Mouse (Mus musculus): ENCODE measurements around the gene Txnrd3. TPM values are rescaled to one million over a fixed set of nuclear protein-coding genes. Genes with fewer than 3 reads are reported as not detected.

The Txnrd3 gene
- polyA plus RNA-seq, 1 experiment from 2014 or later: 6.6 TPM

DNA sequence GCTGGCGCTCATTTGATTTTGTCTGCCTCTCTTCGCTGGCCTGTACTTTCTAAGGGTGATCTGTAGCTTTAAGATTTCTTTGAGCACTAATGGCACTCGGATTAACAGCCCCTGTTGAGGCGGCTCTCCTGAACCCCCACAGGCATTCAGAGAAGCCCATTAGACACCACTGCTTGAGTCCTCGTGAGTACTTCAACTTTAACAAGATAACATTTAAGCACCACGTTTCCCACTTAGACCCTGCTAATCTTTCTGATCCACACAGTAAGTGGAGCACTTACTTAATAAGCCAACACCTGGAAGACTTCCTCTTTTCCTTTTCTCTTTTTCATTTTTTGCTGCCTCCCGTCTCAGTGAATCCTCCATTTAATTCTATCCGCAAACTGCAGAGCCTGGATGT lies 21.4 kb downstream of the Txnrd3 start:
- H3K9me3 ChIP-seq (ENCODE audit: control insufficient read depth, low read length): no peaks in the 10 kb centered on the region
- H3K36me3 ChIP-seq (ENCODE audit: control insufficient read depth, insufficient read depth, low read length): no peaks in the 10 kb centered on the region
- no peaks in the 10 kb centered on the region for H3K4me1 ChIP-seq (ENCODE audit: control insufficient read depth, insufficient read depth, low read length)
- H3K9ac ChIP-seq (ENCODE audit: low read depth, low read length): no peak overlapping the region
- no peak overlapping the region for H3K4me3 ChIP-seq (ENCODE audit: low read length)
- H3K27me3 ChIP-seq (replicated peaks; ENCODE audit: control insufficient read depth, insufficient read depth, low read length): no peaks in the 10 kb centered on the region
- no peak overlapping the region for H3K4me2 ChIP-seq (ENCODE audit: low read depth, low read length)
- ATAC-seq: no peak
- WGBS: 65% methylated on average over 8 of the region's 8 CpGs
- no peak overlapping the region for H3K27ac ChIP-seq (ENCODE audit: low read length)

DNA sequence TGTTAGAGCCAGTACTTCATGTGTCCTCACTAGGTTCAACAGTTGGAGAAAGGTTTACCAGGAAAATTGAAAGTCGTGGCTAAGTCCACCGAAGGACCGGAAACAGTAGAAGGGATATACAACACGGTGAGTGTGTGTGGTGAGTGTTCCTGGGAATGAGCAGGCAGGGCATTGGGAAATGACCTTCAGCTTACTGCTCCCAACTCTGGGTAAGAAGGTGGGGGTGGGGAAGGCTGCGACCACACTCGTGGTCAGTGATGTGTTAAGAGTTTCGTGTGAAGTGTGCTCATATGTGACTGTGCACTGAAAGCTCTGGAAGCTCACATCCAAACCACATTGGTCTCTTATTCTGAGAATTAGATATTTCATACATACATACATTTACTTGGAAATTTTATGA lies 21.9 kb downstream of the Txnrd3 start:
- Histone ChIP-seq H3K36me3 (ENCODE audit: control insufficient read depth, insufficient read depth, low read length) (no peaks in the 10 kb centered on the region), H3K27ac (ENCODE audit: low read length) (no peak overlapping the region), H3K27me3 (replicated peaks; ENCODE audit: control insufficient read depth, insufficient read depth, low read length) (no peaks in the 10 kb centered on the region), H3K4me2 (ENCODE audit: low read depth, low read length) (no peak overlapping the region), H3K9me3 (ENCODE audit: control insufficient read depth, low read length) (no peaks in the 10 kb centered on the region), H3K9ac (ENCODE audit: low read depth, low read length) (no peak overlapping the region), H3K4me3 (ENCODE audit: low read length) (no peak overlapping the region), H3K4me1 (ENCODE audit: control insufficient read depth, insufficient read depth, low read length) (no peaks in the 10 kb centered on the region)
- 86% methylated on average over 7 of the region's 7 CpGs for WGBS
- ATAC-seq: no peak

DNA sequence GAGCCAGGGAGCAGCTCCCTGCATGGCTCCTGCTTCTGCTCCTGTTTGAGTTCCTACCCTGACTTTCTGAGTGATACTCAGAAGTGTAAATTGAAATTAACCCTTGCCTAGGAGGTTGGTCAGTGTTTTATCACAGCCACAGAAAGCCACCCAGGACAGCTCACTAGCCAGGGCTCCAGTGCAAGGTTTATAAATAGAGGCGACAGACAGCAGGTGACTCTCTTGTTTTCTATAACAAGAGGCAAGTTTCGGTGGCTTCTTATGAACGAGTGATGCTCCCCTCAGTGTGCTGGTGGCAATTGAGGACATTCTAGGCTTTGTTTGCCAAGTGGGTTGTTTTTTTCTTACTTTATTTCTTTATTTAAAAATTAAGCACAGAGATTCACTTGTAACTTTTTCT lies 23.2 kb downstream of the Txnrd3 start:
- 81% methylated on average over 3 of the region's 3 CpGs for WGBS
- Histone ChIP-seq H3K36me3 (ENCODE audit: control insufficient read depth, insufficient read depth, low read length) (no peaks in the 10 kb centered on the region), H3K4me2 (ENCODE audit: low read depth, low read length) (no peak overlapping the region), H3K4me3 (ENCODE audit: low read length) (no peak overlapping the region), H3K9ac (ENCODE audit: low read depth, low read length) (no peak overlapping the region), H3K4me1 (ENCODE audit: control insufficient read depth, insufficient read depth, low read length) (no peaks in the 10 kb centered on the region), H3K27me3 (replicated peaks; ENCODE audit: control insufficient read depth, insufficient read depth, low read length) (no peaks in the 10 kb centered on the region), H3K9me3 (ENCODE audit: control insufficient read depth, low read length) (no peaks in the 10 kb centered on the region), H3K27ac (ENCODE audit: low read length) (no peak overlapping the region)
- ATAC-seq: no peak

DNA sequence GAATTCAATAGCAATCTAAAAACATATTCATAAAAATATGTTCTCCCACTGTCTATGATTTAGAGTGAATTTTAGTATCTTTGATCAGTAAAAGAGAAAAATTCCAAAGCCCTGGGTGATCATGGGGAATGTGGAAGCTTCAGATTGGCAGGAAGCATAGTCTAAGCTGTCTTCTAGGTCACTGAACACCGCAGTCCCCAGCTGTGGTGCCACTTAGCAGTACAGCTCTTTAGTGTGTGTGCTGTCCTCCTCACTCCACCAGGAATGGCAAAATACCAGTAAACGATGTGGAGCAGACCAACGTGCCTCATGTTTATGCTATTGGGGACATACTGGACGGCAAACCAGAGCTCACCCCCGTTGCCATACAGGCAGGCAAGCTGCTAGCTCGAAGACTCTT lies 25.8 kb downstream of the Txnrd3 start:
- Histone ChIP-seq H3K4me3 (ENCODE audit: low read length) (no peak overlapping the region), H3K9me3 (ENCODE audit: control insufficient read depth, low read length) (no peaks in the 10 kb centered on the region), H3K27ac (ENCODE audit: low read length) (no peak overlapping the region), H3K36me3 (ENCODE audit: control insufficient read depth, insufficient read depth, low read length) (no peaks in the 10 kb centered on the region), H3K4me1 (ENCODE audit: control insufficient read depth, insufficient read depth, low read length) (no peaks in the 10 kb centered on the region), H3K9ac (ENCODE audit: low read depth, low read length) (no peak overlapping the region), H3K27me3 (replicated peaks; ENCODE audit: control insufficient read depth, insufficient read depth, low read length) (no peaks in the 10 kb centered on the region), H3K4me2 (ENCODE audit: low read depth, low read length) (no peak overlapping the region)
- ATAC-seq: no peak
- 75% methylated on average over 6 of the region's 6 CpGs for WGBS

DNA sequence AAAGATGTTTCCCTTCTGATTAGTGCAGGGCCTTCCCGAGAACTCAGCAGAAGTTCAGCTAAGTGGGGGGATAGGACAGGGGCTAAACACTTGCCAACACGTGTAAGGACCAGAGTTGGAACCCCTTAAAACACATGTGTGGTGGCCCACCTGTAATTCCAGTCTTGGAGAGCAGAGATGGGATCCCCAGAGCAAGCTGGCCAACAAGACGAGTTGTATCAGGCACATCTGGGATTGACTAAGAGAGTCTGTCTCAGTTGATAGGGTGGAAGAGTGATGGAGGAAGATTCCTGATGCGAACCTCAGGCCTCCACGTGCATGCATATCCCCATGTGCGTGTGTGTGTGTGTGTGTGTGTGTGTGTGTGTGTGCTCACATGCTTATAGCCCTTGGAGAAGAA lies 27.6 kb downstream of the Txnrd3 start:
- H3K4me3 ChIP-seq (ENCODE audit: low read length): no peak overlapping the region
- no peaks in the 10 kb centered on the region for H3K9me3 ChIP-seq (ENCODE audit: control insufficient read depth, low read length)
- H3K9ac ChIP-seq (ENCODE audit: low read depth, low read length): no peak overlapping the region
- H3K27me3 ChIP-seq (replicated peaks; ENCODE audit: control insufficient read depth, insufficient read depth, low read length): no peaks in the 10 kb centered on the region
- WGBS: 81% methylated on average over 6 of the region's 6 CpGs
- H3K36me3 ChIP-seq (ENCODE audit: control insufficient read depth, insufficient read depth, low read length): no peaks in the 10 kb centered on the region
- H3K4me1 ChIP-seq (ENCODE audit: control insufficient read depth, insufficient read depth, low read length): no peaks in the 10 kb centered on the region
- H3K4me2 ChIP-seq (ENCODE audit: low read depth, low read length): no peak overlapping the region
- H3K27ac ChIP-seq (ENCODE audit: low read length): no peak overlapping the region
- ATAC-seq: no peak

DNA sequence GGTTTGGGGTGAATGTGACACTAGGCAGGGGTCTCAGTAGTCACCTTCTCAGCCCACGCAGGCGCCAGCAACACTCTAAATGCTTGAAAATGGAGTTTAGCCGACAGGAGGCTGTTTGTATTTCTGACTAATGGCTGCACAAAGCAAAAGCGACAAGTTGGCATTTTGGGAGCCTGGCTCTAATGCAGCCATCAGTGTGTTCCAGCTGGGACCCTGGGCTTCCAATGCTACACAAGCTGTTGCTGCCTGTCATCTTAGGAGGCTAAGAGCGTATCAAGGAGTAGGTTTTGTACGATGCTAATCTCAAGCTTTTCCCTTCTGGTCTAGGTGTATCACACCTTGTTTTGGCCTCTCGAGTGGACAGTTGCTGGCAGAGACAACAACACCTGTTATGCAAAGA lies 28.9 kb downstream of the Txnrd3 start:
- Histone ChIP-seq H3K9me3 (ENCODE audit: control insufficient read depth, low read length) (no peaks in the 10 kb centered on the region), H3K27me3 (replicated peaks; ENCODE audit: control insufficient read depth, insufficient read depth, low read length) (no peaks in the 10 kb centered on the region), H3K9ac (ENCODE audit: low read depth, low read length) (no peak overlapping the region), H3K4me3 (ENCODE audit: low read length) (no peak overlapping the region), H3K4me1 (ENCODE audit: control insufficient read depth, insufficient read depth, low read length) (no peaks in the 10 kb centered on the region), H3K36me3 (ENCODE audit: control insufficient read depth, insufficient read depth, low read length) (no peaks in the 10 kb centered on the region), H3K4me2 (ENCODE audit: low read depth, low read length) (no peak overlapping the region), H3K27ac (ENCODE audit: low read length) (no peak overlapping the region)
- 78% methylated on average over 7 of the region's 7 CpGs for WGBS
- no peak for ATAC-seq

DNA sequence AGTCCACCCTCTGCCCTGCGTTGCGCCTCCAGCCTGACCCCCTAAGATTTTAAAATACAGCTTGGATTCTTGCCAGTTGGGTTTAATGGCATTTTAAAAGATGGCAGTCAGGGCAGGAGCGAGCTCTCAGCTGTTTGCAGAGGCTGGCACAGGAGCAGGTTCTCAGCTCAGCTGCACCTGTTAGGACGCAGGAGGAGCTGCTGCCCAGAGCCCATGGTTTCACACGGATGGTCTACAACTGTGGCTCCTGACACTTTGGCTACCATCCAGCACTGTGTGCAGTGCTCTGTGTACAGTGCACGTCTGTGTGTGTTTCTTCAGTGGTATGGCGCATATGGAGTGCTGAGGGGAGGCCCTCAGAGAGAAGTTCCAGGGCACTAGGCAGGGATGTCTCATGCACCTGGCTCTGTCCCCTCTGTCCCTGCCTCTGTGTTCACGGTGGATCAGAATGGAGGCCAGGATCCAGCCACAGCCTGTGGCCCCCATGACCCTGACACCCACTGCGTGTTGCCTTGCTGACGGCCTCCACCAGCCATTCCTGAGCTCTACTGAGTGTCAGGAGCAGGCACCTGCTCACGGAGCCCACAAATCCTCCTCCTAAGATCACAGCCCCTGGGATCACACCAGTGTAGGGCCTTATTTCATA lies 29.5 kb downstream of the Txnrd3 start:
- no peak overlapping the region for H3K27ac ChIP-seq (ENCODE audit: low read length)
- no peak for ATAC-seq
- H3K27me3 ChIP-seq (replicated peaks; ENCODE audit: control insufficient read depth, insufficient read depth, low read length): no peaks in the 10 kb centered on the region
- no peaks in the 10 kb centered on the region for H3K9me3 ChIP-seq (ENCODE audit: control insufficient read depth, low read length)
- H3K4me2 ChIP-seq (ENCODE audit: low read depth, low read length): no peak overlapping the region
- no peaks in the 10 kb centered on the region for H3K4me1 ChIP-seq (ENCODE audit: control insufficient read depth, insufficient read depth, low read length)
- H3K36me3 ChIP-seq (ENCODE audit: control insufficient read depth, insufficient read depth, low read length): no peaks in the 10 kb centered on the region
- no peak overlapping the region for H3K4me3 ChIP-seq (ENCODE audit: low read length)
- whole genome bisulfite sequencing: 82% methylated on average over 11 of the region's 11 CpGs
- no peak overlapping the region for H3K9ac ChIP-seq (ENCODE audit: low read depth, low read length)

DNA sequence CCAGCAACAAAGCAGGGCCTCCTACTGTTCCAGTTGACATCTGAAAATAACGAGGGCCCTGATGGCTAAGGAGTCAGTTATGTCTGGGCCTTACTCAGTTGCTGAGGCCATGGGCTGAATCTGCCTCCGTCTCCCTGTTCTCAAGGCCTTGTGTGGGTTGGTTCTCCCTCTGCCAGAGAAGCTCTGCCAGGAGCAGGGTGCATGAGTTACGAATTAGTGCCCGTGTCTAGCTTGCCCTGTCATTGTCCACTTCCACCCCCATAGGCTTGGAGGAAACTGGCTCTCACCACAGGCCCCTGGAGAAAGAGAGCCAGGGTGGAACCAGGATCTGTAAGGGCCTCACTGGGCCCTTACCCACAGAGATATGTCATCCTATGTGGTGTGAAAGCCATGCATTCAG lies 34.7 kb downstream of the Txnrd3 start:
- Histone ChIP-seq H3K4me3 (ENCODE audit: low read length) (no peak overlapping the region), H3K9me3 (ENCODE audit: control insufficient read depth, low read length) (no peaks in the 10 kb centered on the region), H3K27ac (ENCODE audit: low read length) (no peak overlapping the region), H3K9ac (ENCODE audit: low read depth, low read length) (no peak overlapping the region), H3K36me3 (ENCODE audit: control insufficient read depth, insufficient read depth, low read length) (no peaks in the 10 kb centered on the region), H3K27me3 (replicated peaks; ENCODE audit: control insufficient read depth, insufficient read depth, low read length) (no peaks in the 10 kb centered on the region), H3K4me2 (ENCODE audit: low read depth, low read length) (no peak overlapping the region), H3K4me1 (ENCODE audit: control insufficient read depth, insufficient read depth, low read length) (no peaks in the 10 kb centered on the region)
- no peak for ATAC-seq
- WGBS: 77% methylated on average over 4 of the region's 4 CpGs

DNA sequence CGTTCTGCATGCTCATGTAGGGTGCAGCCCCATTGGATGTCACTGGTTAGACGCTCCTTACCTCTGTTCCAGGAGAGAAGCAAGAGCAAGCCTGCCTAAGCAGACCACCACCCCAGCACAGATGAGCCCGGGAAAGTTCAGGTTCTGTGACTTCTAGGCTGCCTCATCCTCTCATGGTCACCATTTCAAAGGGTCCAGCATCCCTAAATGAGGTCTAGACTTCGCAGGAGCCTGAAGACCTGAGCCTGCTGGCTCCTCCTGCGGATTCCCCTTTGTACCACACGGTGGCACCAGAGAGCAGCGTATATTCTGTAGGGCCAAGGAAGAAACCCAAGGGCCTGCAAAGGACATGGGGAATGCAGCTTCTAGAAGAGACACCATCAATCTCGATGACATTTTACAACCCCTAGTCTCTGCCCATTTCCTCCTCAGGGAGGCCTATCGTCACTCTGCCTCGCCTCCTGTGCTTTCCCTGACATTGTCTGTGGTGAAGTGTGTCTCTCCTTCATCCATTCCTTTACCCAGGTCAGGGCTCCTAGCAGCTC lies 35.6 kb downstream of the Txnrd3 start:
- Histone ChIP-seq H3K9me3 (ENCODE audit: control insufficient read depth, low read length) (no peaks in the 10 kb centered on the region), H3K27ac (ENCODE audit: low read length) (no peak overlapping the region), H3K36me3 (ENCODE audit: control insufficient read depth, insufficient read depth, low read length) (no peaks in the 10 kb centered on the region), H3K4me2 (ENCODE audit: low read depth, low read length) (no peak overlapping the region), H3K4me3 (ENCODE audit: low read length) (no peak overlapping the region), H3K9ac (ENCODE audit: low read depth, low read length) (no peak overlapping the region), H3K27me3 (replicated peaks; ENCODE audit: control insufficient read depth, insufficient read depth, low read length) (no peaks in the 10 kb centered on the region), H3K4me1 (ENCODE audit: control insufficient read depth, insufficient read depth, low read length) (no peaks in the 10 kb centered on the region)
- peak; percentile 33 for ATAC-seq
- 15% methylated on average over 10 of the region's 10 CpGs for WGBS

DNA sequence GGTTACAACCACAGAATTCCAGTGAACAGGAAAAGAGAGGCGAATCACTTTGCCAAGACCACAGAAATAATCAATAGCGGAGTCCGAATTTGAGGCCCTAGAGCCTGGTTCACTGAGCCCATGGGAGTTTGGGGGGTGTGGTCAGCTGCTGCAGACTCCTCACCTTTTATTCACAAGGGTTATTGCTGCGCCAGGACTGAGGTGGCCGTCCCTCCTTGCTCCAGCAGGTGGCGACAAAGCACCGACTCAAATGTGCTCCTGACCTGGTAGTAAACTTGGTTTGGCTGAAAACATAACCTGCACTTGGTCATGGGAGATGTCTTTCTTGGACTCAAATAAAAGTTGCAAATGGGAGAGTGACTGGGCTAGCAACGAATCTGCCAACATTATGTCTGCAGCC lies 36.4 kb downstream of the Txnrd3 start:
- Histone ChIP-seq H3K4me3 (ENCODE audit: low read length) (no peak overlapping the region), H3K9me3 (ENCODE audit: control insufficient read depth, low read length) (no peaks in the 10 kb centered on the region), H3K27ac (ENCODE audit: low read length) (no peak overlapping the region), H3K27me3 (replicated peaks; ENCODE audit: control insufficient read depth, insufficient read depth, low read length) (no peaks in the 10 kb centered on the region), H3K9ac (ENCODE audit: low read depth, low read length) (no peak overlapping the region), H3K4me1 (ENCODE audit: control insufficient read depth, insufficient read depth, low read length) (no peaks in the 10 kb centered on the region), H3K36me3 (ENCODE audit: control insufficient read depth, insufficient read depth, low read length) (no peaks in the 10 kb centered on the region), H3K4me2 (ENCODE audit: low read depth, low read length) (no peak overlapping the region)
- 5% methylated on average over 8 of the region's 8 CpGs for WGBS
- peak; percentile 69 for ATAC-seq

Data from intestine, embryonic 16.5 days (tissue).